Mouse (Mus musculus): ENCODE results near the gene Nom1.

DNA sequence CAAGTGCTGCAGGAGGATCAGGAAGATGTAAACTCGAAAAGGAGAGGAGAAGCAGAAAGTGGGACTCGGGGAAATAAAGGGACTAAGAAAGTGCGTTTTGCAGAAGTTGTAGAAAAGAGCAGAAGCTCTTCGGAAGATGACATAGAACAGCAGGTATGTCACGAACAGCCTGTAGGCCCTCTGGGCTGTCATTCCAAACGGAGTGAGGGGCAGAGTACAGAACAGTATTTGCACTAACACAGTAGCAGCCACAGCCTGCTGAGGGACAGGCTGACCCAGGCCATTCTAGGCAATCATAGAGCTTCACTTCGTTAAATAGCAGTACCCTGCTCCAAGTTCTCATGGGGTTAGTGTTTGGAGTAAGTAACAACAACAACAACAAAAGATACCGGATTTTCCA is 1.0 kb downstream of the Nom1 start:
- TF ChIP-seq CTCF (IDR thresholded peaks at IDR 0.05; ENCODE audit: low read depth, low read length): no peak
- no peak for TF ChIP-seq GATA2 (IDR thresholded peaks at IDR 0.05; ENCODE audit: borderline replicate concordance, low read depth, low read length)
- no peak for TF ChIP-seq GATA1 (IDR thresholded peaks at IDR 0.05; ENCODE audit: borderline replicate concordance, low read length)
- TF ChIP-seq POLR2AphosphoS5 (IDR thresholded peaks at IDR 0.05; ENCODE audit: insufficient replicate concordance, low read depth, low read length): no peak
- TF ChIP-seq TAL1 (conservative IDR thresholded peaks at IDR 0.05; ENCODE audit: low read depth, low read length): no peak
